Comparison of ENCODE assay signal across 8 mouse cellular contexts in genomic region chr17:46555673-46556583, GRCm38 (mm10). TPM values are rescaled to one million over a fixed set of nuclear protein-coding genes. Genes with fewer than 3 reads are reported as not detected.
DNase-seq lines count a peak whose midpoint lies in the region; ATAC-seq lines count a peak whose summit lies in the region.

TSS of gene Srf (minus strand) at chr17:46556175.

- peak; percentile 95 for DNase-seq in MEL-GATA-1-ER (ENCODE audit: extremely low read depth, low read depth)
- peak; percentile 94 for DNase-seq in cerebellum, adult 8-10 months
- DNase-seq in forelimb bud, embryonic 11.5 days (ENCODE audit: low read depth, low spot score), result peak; percentile 97
- peak; percentile 98 for DNase-seq in layer of hippocampus, adult 9-10 months (ENCODE audit: low spot score)
- peak; percentile 88 for DNase-seq in ovary, postnatal 10 days (ENCODE audit: low spot score)
- DNase-seq in thymus, postnatal 10 days (ENCODE audit: low spot score in 2 of 2), result peak; percentile 92 to 96

- WGBS in lung, embryonic 16.5 days, result under 1% methylated on average over 72 of the region's 87 CpGs

- H3K4me2 ChIP-seq in lung, embryonic 16.5 days (ENCODE audit: low read depth, low read length), result peak within 1 kb of the TSS; percentile 90

- peak within 1 kb of the TSS; percentile 90 for H3K9ac ChIP-seq in lung, embryonic 16.5 days (ENCODE audit: low read length)

- peaks cover 35% of the 10 kb centered on the region for H3K4me1 ChIP-seq in lung, embryonic 16.5 days (replicated peaks; ENCODE audit: control insufficient read depth, insufficient read depth, low read length)

- H3K27ac ChIP-seq in lung, embryonic 16.5 days (ENCODE audit: low read length), result peak within 1 kb of the TSS; percentile 97

- peaks cover 4% of the 10 kb centered on the region; the same call in 1 of the 2 replicates for H3K36me3 ChIP-seq in lung, embryonic 16.5 days (ENCODE audit: control insufficient read depth, insufficient read depth, low read length)

- ATAC-seq in hematopoietic stem cell, adult 5-6 weeks (replicated peaks in 1 of 2; ENCODE audit: insufficient read depth in 1 of 2, low FRiP score in 2 of 2, low TSS enrichment in 1 of 2, low read depth in 1 of 2, poor library complexity in 2 of 2, severe bottlenecking in 2 of 2), result peak; percentile 94 to 95
- peak; percentile 92 for ATAC-seq in lung, embryonic 16.5 days (ENCODE audit: low read depth)

- peak within 1 kb of the TSS; percentile 73 for H3K4me3 ChIP-seq in lung, embryonic 16.5 days (ENCODE audit: low read length)

- no peaks in the 10 kb centered on the region for H3K9me3 ChIP-seq in lung, embryonic 16.5 days (ENCODE audit: control insufficient read depth, low read length)

- no peaks in the 10 kb centered on the region for H3K27me3 ChIP-seq in lung, embryonic 16.5 days (ENCODE audit: control insufficient read depth, insufficient read depth, low read depth, low read length)

RNA-seq across cellular contexts. Expression of gene Srf, which starts in this region (rescaled TPM):
- 28.3 and 30.8 TPM in 2 replicates for total RNA-seq in hematopoietic stem cell, adult 5-6 weeks (2017)
- 6.1 and 6.5 TPM in 2 replicates for polyA plus RNA-seq in lung, embryonic 16.5 days (2015; fragmentation: Nextera tagmentation; extraction: Ambion mirVana)

Comparison
In these comparisons a context has a peak if more than half of its experiments do, and no peak if none do; other contexts are left out.
1. Peak in every context shown above with its lines: DNase-seq, ATAC-seq, H3K4me3 ChIP-seq and H3K27ac ChIP-seq.